Mouse (Mus musculus): ENCODE measurements around the gene Ipmk.
"Not testable (repeated sequence)": the region's sequence is repeated elsewhere in the genome, so short reads cannot be mapped to it uniquely, and the experiment has no call there.

GRCm38 (mm10) chr10:71383552-71383924, 36.0 kb downstream of the Ipmk start:
- not testable (repeated sequence) for TF ChIP-seq MAFK (IDR thresholded peaks at IDR 0.05; ENCODE audit: insufficient read depth, low read depth, low read length); ZC3H11A (IDR thresholded peaks at IDR 0.05; ENCODE audit: borderline replicate concordance, low read depth, low read length); HCFC1 (IDR thresholded peaks at IDR 0.05; ENCODE audit: borderline replicate concordance, insufficient read depth, low read length); CHD2 (IDR thresholded peaks at IDR 0.05; ENCODE audit: low read depth, low read length); ZNF384 (IDR thresholded peaks at IDR 0.05; ENCODE audit: low read depth, low read length)

Measured in ES-E14 (cell line).